Mouse (Mus musculus) lung, embryonic 14.5 days (tissue): ENCODE measurements around the gene Tent5a. TPM values are rescaled to one million over a fixed set of nuclear protein-coding genes. Genes with fewer than 3 reads are reported as not detected.

Source experiments
- ATAC-seq: fragments of 200-750 bp; cut with Nextera tagmentation; 2 replicates; pipeline ENCODE4 v1.8.0; 2017; ENCODE audit warnings: mild to moderate bottlenecking, moderate TSS enrichment, moderate library complexity; ENCODE audit not compliant: insufficient read depth
- DNase-seq: peaks from one replicate; pipeline ENCODE4 v3.0.0-alpha.2; 2015
- H3K27ac ChIP-seq: fragments of 300-500 bp; sonication (generic); 2 replicates; pipeline ENCODE4 v1.5.1; 2014; ENCODE audit warnings: low read depth, mild to moderate bottlenecking, moderate library complexity
- H3K27me3 ChIP-seq: fragments of 300-500 bp; sonication (generic); 2 replicates; pipeline ENCODE4 v1.6.1; 2014; ENCODE audit warnings: low read length, control low read depth; ENCODE audit not compliant: insufficient read depth
- H3K36me3 ChIP-seq: fragments of 300-500 bp; sonication (generic); 2 replicates; pipeline ENCODE4 v1.6.1; 2014; ENCODE audit warnings: control low read depth; ENCODE audit not compliant: insufficient read depth
- H3K4me1 ChIP-seq: fragments of 300-500 bp; sonication (generic); 2 replicates; pipeline ENCODE4 v1.6.1; 2014; ENCODE audit warnings: antibody characterized with exemption, control low read depth; ENCODE audit not compliant: insufficient read depth
- H3K4me2 ChIP-seq: fragments of 300-500 bp; sonication (generic); 2 replicates; pipeline ENCODE4 v1.6.1; 2014; ENCODE audit warnings: mild to moderate bottlenecking
- H3K4me3 ChIP-seq: fragments of 300-500 bp; sonication (generic); 2 replicates; pipeline ENCODE4 v1.5.1; 2014; ENCODE audit warnings: low read depth, low read length
- H3K9ac ChIP-seq: fragments of 300-500 bp; sonication (generic); 2 replicates; pipeline ENCODE4 v1.6.1; 2014
- H3K9me3 ChIP-seq: fragments of 300-500 bp; sonication (generic); 2 replicates; pipeline ENCODE4 v1.6.1; 2016; ENCODE audit warnings: low read depth, low read length, control low read depth
- CTCF ChIP-seq: IDR thresholded peaks from 2 replicates; pipeline ENCODE4 v1.5.1; 2016; ENCODE audit warnings: antibody characterized with exemption, low read depth
- WGBS: fragments of 180-500 bp; shearing (Covaris S2); extraction: QIAGEN DNeasy Blood & Tissue Kit; methylation state at CpG from one replicate; pipeline ENCODE4 v1.1.7; 2014; 5-methylcytosine and 5-hydroxymethylcytosine counted together
- polyA plus RNA-seq: library from polyadenylated mRNA; unstranded; fragments of >200 nt; fragmentation: Nextera tagmentation; extraction: Ambion mirVana; gene quantifications from 2 replicates; pipeline ENCODE4 v1.2.1, GENCODE M21; 2014

Tent5a gene
- 9.0 and 9.3 TPM in 2 replicates for polyA plus RNA-seq

GRCm38 (mm10) chr9:85327242-85328211, at the start of gene Tent5a:
Gene Tent5a (minus strand): TSS chr9:85327348.
- TF ChIP-seq CTCF: 0 out of 2 replicates have a peak, but pooled peaks have one; percentile 3
- DNase-seq (peak; percentile 96), ATAC-seq (peak; percentile 96)
- Histone ChIP-seq H3K27me3 (no peaks in the 10 kb centered on the region; the same call in 1 of the 2 replicates), H3K4me1 (peaks cover 5% of the 10 kb centered on the region; the same call in 1 of the 2 replicates), H3K9ac (peak within 1 kb of the TSS; percentile 48), H3K4me2 (peak within 1 kb of the TSS; percentile 70), H3K36me3 (peaks cover 8% of the 10 kb centered on the region; the same call in 1 of the 2 replicates), H3K27ac (peak within 1 kb of the TSS; percentile 84), H3K9me3 (no peaks in the 10 kb centered on the region), H3K4me3 (peak within 1 kb of the TSS; percentile 65)
- under 1% methylated on average over 72 of the region's 72 CpGs for WGBS

- DNase-seq: no peak
- 71% methylated on average over 3 of the region's 3 CpGs for WGBS
- no peak overlapping the region for H3K27ac ChIP-seq
- ATAC-seq: no peak
- no peak overlapping the region for H3K4me2 ChIP-seq
- no peak overlapping the region for H3K4me3 ChIP-seq
- no peaks in the 10 kb centered on the region for H3K27me3 ChIP-seq
- H3K9ac ChIP-seq: no peak overlapping the region
- TF ChIP-seq CTCF: no peak
- no peaks in the 10 kb centered on the region for H3K4me1 ChIP-seq
- H3K36me3 ChIP-seq: no peaks in the 10 kb centered on the region
- no peaks in the 10 kb centered on the region for H3K9me3 ChIP-seq
These were observed 49.6 kb upstream of the Tent5a start for GRCm38 (mm10) chr9:85376643-85377307.

- no peaks in the 10 kb centered on the region for H3K36me3 ChIP-seq
- TF ChIP-seq CTCF: no peak
- H3K4me2 ChIP-seq: no peak overlapping the region
- no peak for DNase-seq
- no peak overlapping the region for H3K27ac ChIP-seq
- H3K4me1 ChIP-seq: no peaks in the 10 kb centered on the region
- no peak overlapping the region for H3K9ac ChIP-seq
- 69% methylated on average over 4 of the region's 4 CpGs for WGBS
- H3K9me3 ChIP-seq: no peaks in the 10 kb centered on the region
- no peak for ATAC-seq
- H3K4me3 ChIP-seq: no peak overlapping the region
- H3K27me3 ChIP-seq: no peaks in the 10 kb centered on the region
These were observed 48.0 kb upstream of the Tent5a start for GRCm38 (mm10) chr9:85375152-85375551.

GRCm38 (mm10) chr9:85372034-85372433, 44.9 kb upstream of the Tent5a start:
- no peaks in the 10 kb centered on the region for H3K27me3 ChIP-seq
- DNase-seq: no peak
- H3K36me3 ChIP-seq: no peaks in the 10 kb centered on the region
- no peaks in the 10 kb centered on the region for H3K4me1 ChIP-seq
- no peak for ATAC-seq
- WGBS: 34% methylated on average over 1 of the region's 1 CpGs
- H3K4me3 ChIP-seq: no peak overlapping the region
- H3K9ac ChIP-seq: no peak overlapping the region
- no peaks in the 10 kb centered on the region for H3K9me3 ChIP-seq
- no peak overlapping the region for H3K27ac ChIP-seq
- no peak for TF ChIP-seq CTCF
- H3K4me2 ChIP-seq: no peak overlapping the region

- WGBS: 73% methylated on average over 5 of the region's 5 CpGs
- ATAC-seq: no peak
These were observed 42.4 kb upstream of the Tent5a start for GRCm38 (mm10) chr9:85369512-85369911.

GRCm38 (mm10) chr9:85357154-85357860, 30.2 kb upstream of the Tent5a start:
- H3K9me3 ChIP-seq: no peaks in the 10 kb centered on the region
- H3K4me3 ChIP-seq: no peak overlapping the region
- H3K9ac ChIP-seq: no peak overlapping the region
- no peaks in the 10 kb centered on the region for H3K36me3 ChIP-seq
- no peak overlapping the region for H3K4me2 ChIP-seq
- no peak for TF ChIP-seq CTCF
- DNase-seq (no peak), ATAC-seq (no peak)
- no peaks in the 10 kb centered on the region for H3K4me1 ChIP-seq
- no peaks in the 10 kb centered on the region for H3K27me3 ChIP-seq
- 87% methylated on average over 7 of the region's 7 CpGs for WGBS
- no peak overlapping the region for H3K27ac ChIP-seq

More at GRCm38 (mm10) chr9:85369512-85369911, 42.4 kb upstream of the Tent5a start:
- Histone ChIP-seq H3K9me3 (no peaks in the 10 kb centered on the region), H3K36me3 (no peaks in the 10 kb centered on the region), H3K4me1 (no peaks in the 10 kb centered on the region), H3K9ac (no peak overlapping the region), H3K4me3 (no peak overlapping the region), H3K4me2 (no peak overlapping the region), H3K27me3 (no peaks in the 10 kb centered on the region), H3K27ac (no peak overlapping the region)
- DNase-seq: no peak
- TF ChIP-seq CTCF: no peak
